Mouse (Mus musculus): ENCODE measurements at regions not wholly inside any gene's neighbourhood (a gene's known extent, or its start where the extent isn't known, plus 50 kb on each side); places are given as distances from the start of the nearest gene placed in this dataset.
"Not testable (repeated sequence)": the region's sequence is repeated elsewhere in the genome, so short reads cannot be mapped to it uniquely, and the experiment has no call there.

GRCm38 (mm10) chr14:82433894-82434293 lies 2009.5 kb upstream of the Pcdh17 start:
- Histone ChIP-seq H3K27me3 (replicated peaks; ENCODE audit: control insufficient read depth, insufficient read depth, low read length) (no peaks in the 10 kb centered on the region), H3K36me3 (ENCODE audit: control insufficient read depth, insufficient read depth, low read length) (no peaks in the 10 kb centered on the region), H3K9ac (ENCODE audit: low read depth, low read length) (no peak overlapping the region), H3K9me3 (ENCODE audit: control insufficient read depth, low read length) (no peaks in the 10 kb centered on the region), H3K4me2 (ENCODE audit: low read depth, low read length) (no peak overlapping the region), H3K4me3 (ENCODE audit: low read depth, low read length) (no peak overlapping the region), H3K27ac (replicated peaks; ENCODE audit: low read depth, low read length) (no peak overlapping the region), H3K4me1 (ENCODE audit: control insufficient read depth, insufficient read depth, low read length) (no peaks in the 10 kb centered on the region)
- peak; percentile 44 for DNase-seq (ENCODE audit: low spot score)
- ATAC-seq (ENCODE audit: low read depth): no peak

- WGBS: 65% methylated on average over 1 of the region's 1 CpGs
- not testable (repeated sequence) for DNase-seq (ENCODE audit: low spot score); H3K27ac ChIP-seq (replicated peaks; ENCODE audit: low read depth, low read length); H3K4me1 ChIP-seq (ENCODE audit: control insufficient read depth, insufficient read depth, low read length); H3K27me3 ChIP-seq (replicated peaks; ENCODE audit: control insufficient read depth, insufficient read depth, low read length); H3K4me3 ChIP-seq (ENCODE audit: low read depth, low read length); ATAC-seq (ENCODE audit: low read depth); H3K36me3 ChIP-seq (ENCODE audit: control insufficient read depth, insufficient read depth, low read length); H3K9ac ChIP-seq (ENCODE audit: low read depth, low read length); H3K9me3 ChIP-seq (ENCODE audit: control insufficient read depth, low read length); H3K4me2 ChIP-seq (ENCODE audit: low read depth, low read length)
Observed at GRCm38 (mm10) chr14:82448856-82449255, 1994.5 kb upstream of the Pcdh17 start.

- WGBS: 20% methylated on average over 1 of the region's 1 CpGs
- Histone ChIP-seq H3K4me2 (ENCODE audit: low read depth, low read length) (no peak overlapping the region), H3K27me3 (replicated peaks; ENCODE audit: control insufficient read depth, insufficient read depth, low read length) (no peaks in the 10 kb centered on the region)
Observed at GRCm38 (mm10) chr14:82453431-82453830, 1989.9 kb upstream of the Pcdh17 start.

GRCm38 (mm10) chr14:82466708-82467107 lies 1976.7 kb upstream of the Pcdh17 start:
- no peak overlapping the region for H3K27ac ChIP-seq (replicated peaks; ENCODE audit: low read depth, low read length)
- H3K36me3 ChIP-seq (ENCODE audit: control insufficient read depth, insufficient read depth, low read length): no peaks in the 10 kb centered on the region
- H3K4me1 ChIP-seq (ENCODE audit: control insufficient read depth, insufficient read depth, low read length): no peaks in the 10 kb centered on the region
- WGBS: 8% methylated on average over 1 of the region's 1 CpGs
- H3K27me3 ChIP-seq (replicated peaks; ENCODE audit: control insufficient read depth, insufficient read depth, low read length): no peaks in the 10 kb centered on the region
- no peaks in the 10 kb centered on the region for H3K9me3 ChIP-seq (ENCODE audit: control insufficient read depth, low read length)
- no peak for ATAC-seq (ENCODE audit: low read depth)
- no peak overlapping the region for H3K4me2 ChIP-seq (ENCODE audit: low read depth, low read length)
- DNase-seq (ENCODE audit: low spot score): no peak
- H3K9ac ChIP-seq (ENCODE audit: low read depth, low read length): no peak overlapping the region
- H3K4me3 ChIP-seq (ENCODE audit: low read depth, low read length): no peak overlapping the region

More at GRCm38 (mm10) chr14:82453431-82453830, 1989.9 kb upstream of the Pcdh17 start:
- H3K9ac ChIP-seq (ENCODE audit: low read depth, low read length): no peak overlapping the region
- DNase-seq (ENCODE audit: low spot score): no peak
- no peak overlapping the region for H3K27ac ChIP-seq (replicated peaks; ENCODE audit: low read depth, low read length)
- H3K36me3 ChIP-seq (ENCODE audit: control insufficient read depth, insufficient read depth, low read length): no peaks in the 10 kb centered on the region
- no peak for ATAC-seq (ENCODE audit: low read depth)
- H3K9me3 ChIP-seq (ENCODE audit: control insufficient read depth, low read length): no peaks in the 10 kb centered on the region
- no peaks in the 10 kb centered on the region for H3K4me1 ChIP-seq (ENCODE audit: control insufficient read depth, insufficient read depth, low read length)
- no peak overlapping the region for H3K4me3 ChIP-seq (ENCODE audit: low read depth, low read length)

Data from embryonic facial prominence, embryonic 14.5 days (tissue).